Mouse (Mus musculus) brain, embryonic 14.5 days (tissue): Measurements from ENCODE around the gene Lgi1.

Experiments
- CTCF ChIP-seq: fragments of 200-500 bp; IDR thresholded peaks from 2 replicates; pipeline ENCODE4 v1.5.1; 2012; ENCODE audit warnings: inconsistent platforms, mild to moderate bottlenecking, moderate library complexity, borderline replicate concordance; ENCODE audit not compliant: insufficient read depth, insufficient read length; ENCODE audit errors: extremely low read depth
- POLR2A ChIP-seq: fragments of 200-500 bp; IDR thresholded peaks from 2 replicates; pipeline ENCODE4 v1.6.1; 2012; ENCODE audit warnings: mild to moderate bottlenecking, inconsistent platforms, borderline replicate concordance; ENCODE audit not compliant: poor library complexity, insufficient read depth, insufficient read length, severe bottlenecking; ENCODE audit errors: extremely low read depth

- TF ChIP-seq CTCF (no peak), POLR2A (no peak)
These were observed 93.8 kb downstream of the Lgi1 start for GRCm38 (mm10) chr19:38357956-38358623.
